Mouse (Mus musculus) hindbrain, embryonic 12.5 days (tissue): ENCODE data around the gene Ermn. TPM values are rescaled to one million over a fixed set of nuclear protein-coding genes. Genes with fewer than 3 reads are reported as not detected.

Experiments
- ATAC-seq: fragments of 200-750 bp; cut with Nextera tagmentation; 2 replicates; pipeline ENCODE4 v1.8.0; 2017; ENCODE audit warnings: moderate TSS enrichment; ENCODE audit not compliant: low FRiP score
- H3K27ac ChIP-seq: fragments of 300-500 bp; sonication (generic); 2 replicates; pipeline ENCODE4 v1.5.1; 2016; ENCODE audit warnings: mild to moderate bottlenecking
- H3K27me3 ChIP-seq: fragments of 300-500 bp; sonication (generic); 2 replicates; pipeline ENCODE4 v1.6.1; 2016; ENCODE audit warnings: mild to moderate bottlenecking
- H3K36me3 ChIP-seq: fragments of 300-500 bp; sonication (generic); 2 replicates; pipeline ENCODE4 v1.6.1; 2016; ENCODE audit warnings: mild to moderate bottlenecking
- H3K4me1 ChIP-seq: fragments of 300-500 bp; sonication (generic); 2 replicates; pipeline ENCODE4 v1.6.1; 2016
- H3K4me2 ChIP-seq: fragments of 300-500 bp; sonication (generic); replicated peaks from 2 replicates; pipeline ENCODE4 v1.6.1; 2016; ENCODE audit warnings: mild to moderate bottlenecking
- H3K4me3 ChIP-seq: fragments of 300-500 bp; sonication (generic); 2 replicates; pipeline ENCODE4 v1.5.1; 2016; ENCODE audit warnings: mild to moderate bottlenecking
- H3K9ac ChIP-seq: fragments of 300-500 bp; sonication (generic); 2 replicates; pipeline ENCODE4 v1.6.1; 2016; ENCODE audit warnings: mild to moderate bottlenecking, moderate library complexity
- H3K9me3 ChIP-seq: fragments of 300-500 bp; sonication (generic); replicated peaks from 2 replicates; pipeline ENCODE4 v1.6.1; 2016; ENCODE audit warnings: mild to moderate bottlenecking
- WGBS: fragments of 180-500 bp; shearing (Covaris S2); methylation state at CpG from one replicate; pipeline ENCODE4 v1.1.7; 2016; 5-methylcytosine and 5-hydroxymethylcytosine counted together
- polyA plus RNA-seq: library from polyadenylated mRNA; unstranded; fragments of >200 nt; fragmentation: Nextera tagmentation; extraction: Ambion mirVana; gene quantifications from 2 replicates; pipeline ENCODE4 v1.2.1, GENCODE M21; 2016

The Ermn gene
- polyA plus RNA-seq = 0.50 and 0.75 TPM in 2 replicates

- Histone ChIP-seq H3K4me3 (no peak within 1 kb of the TSS), H3K27me3 (peaks cover 25% of the 10 kb centered on the region), H3K27ac (no peak within 1 kb of the TSS), H3K4me1 (peaks cover 5% of the 10 kb centered on the region; the same call in 1 of the 2 replicates), H3K4me2 (peak within 1 kb of the TSS; percentile 1), H3K9ac (no peak within 1 kb of the TSS), H3K36me3 (no peaks in the 10 kb centered on the region), H3K9me3 (no peaks in the 10 kb centered on the region)
- WGBS = 14% methylated on average over 7 of the region's 7 CpGs
- ATAC-seq = peak; percentile 91
These were observed at the start of gene Ermn for GRCm38 (mm10) chr2:58052821-58053581. TSS of gene Ermn (minus strand) at chr2:58052864.

- WGBS = 60% methylated on average over 1 of the region's 1 CpGs
- H3K4me3 ChIP-seq = no peak overlapping the region
- no peaks in the 10 kb centered on the region for H3K36me3 ChIP-seq
- no peak overlapping the region for H3K27ac ChIP-seq
- H3K9me3 ChIP-seq = no peaks in the 10 kb centered on the region
- H3K4me2 ChIP-seq = no peak overlapping the region
- no peaks in the 10 kb centered on the region for H3K27me3 ChIP-seq
- H3K4me1 ChIP-seq = no peaks in the 10 kb centered on the region
- no peak for ATAC-seq
- no peak overlapping the region for H3K9ac ChIP-seq
These were observed 42.2 kb upstream of the Ermn start for GRCm38 (mm10) chr2:58094818-58095217.

- no peaks in the 10 kb centered on the region for H3K36me3 ChIP-seq
- no peak overlapping the region for H3K4me2 ChIP-seq
- no peaks in the 10 kb centered on the region for H3K4me1 ChIP-seq
- H3K9me3 ChIP-seq = no peaks in the 10 kb centered on the region
- 89% methylated on average over 1 of the region's 1 CpGs for WGBS
- no peak overlapping the region for H3K9ac ChIP-seq
- no peak for ATAC-seq
- no peak overlapping the region for H3K27ac ChIP-seq
- no peaks in the 10 kb centered on the region for H3K27me3 ChIP-seq
- H3K4me3 ChIP-seq = no peak overlapping the region
These were observed 33.8 kb upstream of the Ermn start for GRCm38 (mm10) chr2:58086420-58086819.

GRCm38 (mm10) chr2:58079849-58080248, 27.2 kb upstream of the Ermn start:
- Histone ChIP-seq H3K9ac (no peak overlapping the region), H3K27me3 (no peaks in the 10 kb centered on the region), H3K27ac (no peak overlapping the region), H3K4me3 (no peak overlapping the region), H3K36me3 (no peaks in the 10 kb centered on the region), H3K4me1 (no peaks in the 10 kb centered on the region), H3K9me3 (no peaks in the 10 kb centered on the region), H3K4me2 (no peak overlapping the region)
- ATAC-seq = no peak
- WGBS = 82% methylated on average over 1 of the region's 1 CpGs

- Histone ChIP-seq H3K4me2 (no peak overlapping the region), H3K27ac (no peak overlapping the region), H3K9me3 (no peaks in the 10 kb centered on the region), H3K9ac (no peak overlapping the region), H3K4me3 (no peak overlapping the region), H3K27me3 (peaks cover 14% of the 10 kb centered on the region), H3K4me1 (peaks cover 5% of the 10 kb centered on the region; the same call in 1 of the 2 replicates), H3K36me3 (no peaks in the 10 kb centered on the region)
- ATAC-seq = peak; percentile 51; the same call in 1 of the 2 replicates
These were observed 2.7 kb upstream of the Ermn start for GRCm38 (mm10) chr2:58055383-58055782.

- Histone ChIP-seq H3K4me1 (no peaks in the 10 kb centered on the region), H3K4me3 (no peak overlapping the region), H3K36me3 (no peaks in the 10 kb centered on the region), H3K9me3 (no peaks in the 10 kb centered on the region), H3K9ac (no peak overlapping the region), H3K27me3 (no peaks in the 10 kb centered on the region), H3K27ac (no peak overlapping the region), H3K4me2 (no peak overlapping the region)
- 63% methylated on average over 7 of the region's 7 CpGs for WGBS
- ATAC-seq = no peak; the same call in 1 of the 2 replicates
These were observed 10.8 kb downstream of the Ermn start for GRCm38 (mm10) chr2:58041867-58042266.

GRCm38 (mm10) chr2:58036926-58037325, 15.7 kb downstream of the Ermn start:
- Histone ChIP-seq H3K4me1 (no peaks in the 10 kb centered on the region), H3K27ac (no peak overlapping the region), H3K4me3 (no peak overlapping the region), H3K27me3 (no peaks in the 10 kb centered on the region), H3K9ac (no peak overlapping the region), H3K4me2 (no peak overlapping the region), H3K9me3 (no peaks in the 10 kb centered on the region), H3K36me3 (no peaks in the 10 kb centered on the region)
- WGBS = 100% methylated on average over 2 of the region's 2 CpGs
- ATAC-seq = no peak

- no peak overlapping the region for H3K4me3 ChIP-seq
- no peak overlapping the region for H3K27ac ChIP-seq
- no peak for ATAC-seq
- no peak overlapping the region for H3K9ac ChIP-seq
- WGBS = 79% methylated on average over 4 of the region's 4 CpGs
- H3K27me3 ChIP-seq = no peaks in the 10 kb centered on the region
- no peaks in the 10 kb centered on the region for H3K4me1 ChIP-seq
- H3K4me2 ChIP-seq = no peak overlapping the region
- no peaks in the 10 kb centered on the region for H3K36me3 ChIP-seq
- no peaks in the 10 kb centered on the region for H3K9me3 ChIP-seq
These were observed 17.0 kb downstream of the Ermn start for GRCm38 (mm10) chr2:58035635-58036034.

GRCm38 (mm10) chr2:58031431-58031830, 21.2 kb downstream of the Ermn start:
- H3K4me3 ChIP-seq = no peak overlapping the region
- no peaks in the 10 kb centered on the region for H3K27me3 ChIP-seq
- no peak overlapping the region for H3K4me2 ChIP-seq
- H3K36me3 ChIP-seq = no peaks in the 10 kb centered on the region
- no peaks in the 10 kb centered on the region for H3K9me3 ChIP-seq
- no peak for ATAC-seq
- 91% methylated on average over 3 of the region's 3 CpGs for whole genome bisulfite sequencing
- no peak overlapping the region for H3K27ac ChIP-seq
- H3K9ac ChIP-seq = no peak overlapping the region
- no peaks in the 10 kb centered on the region for H3K4me1 ChIP-seq

- Histone ChIP-seq H3K4me2 (no peak overlapping the region), H3K4me1 (no peaks in the 10 kb centered on the region), H3K4me3 (no peak overlapping the region), H3K9me3 (no peaks in the 10 kb centered on the region), H3K27ac (no peak overlapping the region), H3K36me3 (no peaks in the 10 kb centered on the region), H3K27me3 (no peaks in the 10 kb centered on the region), H3K9ac (no peak overlapping the region)
- WGBS = 32% methylated on average over 7 of the region's 7 CpGs
- no peak for ATAC-seq
These were observed 23.3 kb downstream of the Ermn start for GRCm38 (mm10) chr2:58029404-58029803.

- H3K4me3 ChIP-seq = no peak overlapping the region
- ATAC-seq = no peak
- H3K9me3 ChIP-seq = no peaks in the 10 kb centered on the region
- no peaks in the 10 kb centered on the region for H3K27me3 ChIP-seq
- WGBS = 88% methylated on average over 5 of the region's 5 CpGs
- no peak overlapping the region for H3K27ac ChIP-seq
- no peaks in the 10 kb centered on the region for H3K36me3 ChIP-seq
- H3K4me1 ChIP-seq = no peaks in the 10 kb centered on the region
- no peak overlapping the region for H3K9ac ChIP-seq
- no peak overlapping the region for H3K4me2 ChIP-seq
These were observed 25.9 kb downstream of the Ermn start for GRCm38 (mm10) chr2:58026740-58027139.

GRCm38 (mm10) chr2:58023556-58023955, 29.1 kb downstream of the Ermn start:
- no peak for ATAC-seq
- WGBS = 91% methylated on average over 6 of the region's 6 CpGs
- Histone ChIP-seq H3K9me3 (no peaks in the 10 kb centered on the region), H3K4me3 (no peak overlapping the region), H3K27me3 (no peaks in the 10 kb centered on the region), H3K27ac (no peak overlapping the region), H3K9ac (no peak overlapping the region), H3K4me2 (no peak overlapping the region), H3K36me3 (no peaks in the 10 kb centered on the region), H3K4me1 (no peaks in the 10 kb centered on the region)

GRCm38 (mm10) chr2:58007081-58007480, 45.6 kb downstream of the Ermn start:
- ATAC-seq = no peak
- H3K36me3 ChIP-seq = no peaks in the 10 kb centered on the region
- 89% methylated on average over 5 of the region's 5 CpGs for WGBS
- H3K27ac ChIP-seq = no peak overlapping the region
- H3K9me3 ChIP-seq = no peaks in the 10 kb centered on the region
- no peak overlapping the region for H3K4me3 ChIP-seq
- H3K9ac ChIP-seq = no peak overlapping the region
- H3K27me3 ChIP-seq = no peaks in the 10 kb centered on the region
- H3K4me2 ChIP-seq = no peak overlapping the region
- no peaks in the 10 kb centered on the region for H3K4me1 ChIP-seq
